In the genomic region with DNA sequence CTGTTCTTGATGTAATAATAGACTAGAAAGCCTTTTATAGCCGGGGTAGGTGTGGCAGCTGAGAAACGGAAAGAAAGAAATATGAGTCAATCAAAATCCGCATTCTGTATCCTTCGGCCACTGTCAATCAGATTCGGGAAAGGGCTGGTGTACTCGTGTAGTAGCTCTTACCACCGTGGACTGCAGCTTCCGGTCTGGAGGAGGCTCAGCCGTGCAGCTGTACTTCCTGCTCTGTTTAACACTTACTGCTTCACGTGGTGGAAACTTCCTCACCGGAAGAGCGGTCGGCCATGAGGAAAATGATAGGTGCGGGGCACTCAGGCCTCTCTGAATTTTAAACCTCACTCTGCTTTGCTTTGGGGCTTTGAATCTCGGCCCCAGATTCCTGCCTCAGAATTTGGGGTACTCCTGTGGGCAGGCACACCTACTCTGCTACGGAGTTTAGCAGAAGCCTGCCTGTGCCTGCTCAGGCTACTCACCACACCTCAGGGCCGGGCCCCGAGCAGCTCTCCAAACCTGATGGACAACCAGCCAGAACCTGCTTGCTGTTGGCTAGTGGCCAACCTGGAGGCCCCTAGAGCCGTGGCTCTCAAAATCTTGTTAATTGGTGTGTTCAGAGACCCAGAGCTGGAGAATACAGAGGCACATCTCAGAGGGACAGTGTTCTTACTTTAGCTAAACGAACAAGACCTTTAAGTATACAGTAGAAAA, we compare ENCODE assay signal across 8 mouse cellular contexts. TPM values are rescaled to one million over a fixed set of nuclear protein-coding genes. Genes with fewer than 3 reads are reported as not detected.
A peak's percentile ranks its signal among the peaks of the same experiment; 100 is the strongest.
DNase-seq lines count a peak whose midpoint lies in the region; ATAC-seq lines count a peak whose summit lies in the region.

No protein-coding gene starts in this region.

- H3K4me2 ChIP-seq in embryonic facial prominence, embryonic 13.5 days: no peak overlapping the region

- no peak overlapping the region for H3K9ac ChIP-seq in embryonic facial prominence, embryonic 13.5 days

- no peak overlapping the region for H3K4me3 ChIP-seq in embryonic facial prominence, embryonic 13.5 days
- H3K4me3 ChIP-seq in embryonic facial prominence, embryonic 10.5 days: no peak overlapping the region

- 74% methylated on average over 20 of the region's 20 CpGs for WGBS in embryonic facial prominence, embryonic 13.5 days
- 88% methylated on average over 20 of the region's 20 CpGs for WGBS in embryonic facial prominence, embryonic 10.5 days

- no peaks in the 10 kb centered on the region for H3K36me3 ChIP-seq in embryonic facial prominence, embryonic 13.5 days
- H3K36me3 ChIP-seq in embryonic facial prominence, embryonic 10.5 days (replicated peaks): no peaks in the 10 kb centered on the region

- H3K4me1 ChIP-seq in embryonic facial prominence, embryonic 13.5 days: peaks cover 14% of the 10 kb centered on the region
- H3K4me1 ChIP-seq in embryonic facial prominence, embryonic 10.5 days: peaks cover 37% of the 10 kb centered on the region

- no peak for DNase-seq in embryonic facial prominence, embryonic 10.5 days (ENCODE audit: low spot score)
- DNase-seq in kidney, postnatal 14 days: peak; percentile 65
- DNase-seq in frontal cortex, postnatal 10 days (ENCODE audit: low spot score in 2 of 2): no peak
- no peak for DNase-seq in yolk sac, embryonic 10.5 days (ENCODE audit: low spot score)
- DNase-seq in right cerebral cortex, postnatal 10 days (ENCODE audit: low spot score in 2 of 2): no peak

- H3K9me3 ChIP-seq in embryonic facial prominence, embryonic 13.5 days: no peaks in the 10 kb centered on the region
- H3K9me3 ChIP-seq in embryonic facial prominence, embryonic 10.5 days: peaks cover 10% of the 10 kb centered on the region; the same call in 1 of the 2 replicates

- H3K27ac ChIP-seq in embryonic facial prominence, embryonic 13.5 days: peak overlapping the region; percentile 52
- H3K27ac ChIP-seq in embryonic facial prominence, embryonic 10.5 days (replicated peaks): no peak overlapping the region

- H3K27me3 ChIP-seq in embryonic facial prominence, embryonic 13.5 days: no peaks in the 10 kb centered on the region
- no peaks in the 10 kb centered on the region for H3K27me3 ChIP-seq in embryonic facial prominence, embryonic 10.5 days (replicated peaks; ENCODE audit: low read depth, poor library complexity, severe bottlenecking)

- no peak for ATAC-seq in embryonic facial prominence, embryonic 13.5 days (ENCODE audit: insufficient number of reproducible peaks, insufficient read depth, low FRiP score, low TSS enrichment, low read depth)
- peak; percentile 98 for ATAC-seq in activated CD4-positive, CD25-positive, alpha-beta regulatory T cell, adult 4 months
- ATAC-seq in neutrophil, adult 5-6 weeks (ENCODE audit: extremely low read depth, insufficient number of reproducible peaks, low FRiP score, poor library complexity, severe bottlenecking): peak; percentile 92

RNA-seq across cellular contexts. Expression of gene Gm9887, which starts 50.7 kb away (rescaled TPM):
- polyA plus RNA-seq in embryonic facial prominence, embryonic 13.5 days (2015; fragmentation: Nextera tagmentation; extraction: Ambion mirVana): 1.6 and 2.6 TPM in 2 replicates
- polyA plus RNA-seq in embryonic facial prominence, embryonic 10.5 days (2016; fragmentation: Nextera tagmentation; extraction: Ambion mirVana): 0.90 and 1.5 TPM in 2 replicates
- not detected for polyA plus RNA-seq in activated CD4-positive, CD25-positive, alpha-beta regulatory T cell, adult 4 months (2017; shearing (Covaris generic))
- 1.8 and 3.6 TPM in 2 replicates for total RNA-seq in neutrophil, adult 5-6 weeks (2017)

RNA-seq across cellular contexts. Expression of gene Arf6, which starts 51.0 kb away (rescaled TPM):
- 48.4 and 56.7 TPM in 2 replicates for polyA plus RNA-seq in embryonic facial prominence, embryonic 13.5 days (2015; fragmentation: Nextera tagmentation; extraction: Ambion mirVana)
- 37.4 and 38.7 TPM in 2 replicates for polyA plus RNA-seq in embryonic facial prominence, embryonic 10.5 days (2016; fragmentation: Nextera tagmentation; extraction: Ambion mirVana)
- 10 to 100 TPM; 35.2 to 74.5 TPM for polyA plus RNA-seq in activated CD4-positive, CD25-positive, alpha-beta regulatory T cell, adult 4 months (2017; shearing (Covaris generic))
- total RNA-seq in neutrophil, adult 5-6 weeks (2017): 210 and 221 TPM in 2 replicates
